Mouse (Mus musculus) limb, embryonic 14.5 days (tissue): ENCODE data around the gene Dmrt2. TPM values are rescaled to one million over a fixed set of nuclear protein-coding genes. Genes with fewer than 3 reads are reported as not detected.

Experiments used
- ATAC-seq: fragments of 200-750 bp; cut with Nextera tagmentation; 2 replicates; pipeline ENCODE4 v1.8.0; 2017; ENCODE audit warnings: low read depth, moderate number of reproducible peaks, moderate TSS enrichment; ENCODE audit not compliant: low FRiP score
- DNase-seq: peaks from one replicate; pipeline ENCODE4 v3.0.0-alpha.2; 2015; ENCODE audit warnings: low spot score
- H3K27ac ChIP-seq: fragments of 300-500 bp; sonication (generic); replicated peaks from 2 replicates; pipeline ENCODE4 v1.5.1; 2014; ENCODE audit warnings: low read depth, mild to moderate bottlenecking, low read length, moderate library complexity, mixed read lengths
- H3K27me3 ChIP-seq: fragments of 300-500 bp; sonication (generic); 2 replicates; pipeline ENCODE4 v1.6.1; 2014; ENCODE audit warnings: low read length, mixed read lengths; ENCODE audit not compliant: control insufficient read depth, insufficient read depth
- H3K36me3 ChIP-seq: fragments of 300-500 bp; sonication (generic); 2 replicates; pipeline ENCODE4 v1.6.1; 2014; ENCODE audit warnings: mild to moderate bottlenecking, low read length, moderate library complexity, mixed read lengths; ENCODE audit not compliant: control insufficient read depth, insufficient read depth
- H3K4me1 ChIP-seq: fragments of 300-500 bp; sonication (generic); 2 replicates; pipeline ENCODE4 v1.6.1; 2014; ENCODE audit warnings: antibody characterized with exemption, low read length, mixed read lengths; ENCODE audit not compliant: control insufficient read depth, insufficient read depth
- H3K4me2 ChIP-seq: fragments of 300-500 bp; sonication (generic); replicated peaks from 2 replicates; pipeline ENCODE4 v1.6.1; 2014; ENCODE audit warnings: low read depth, mild to moderate bottlenecking, low read length, moderate library complexity; ENCODE audit not compliant: severe bottlenecking
- H3K4me3 ChIP-seq: fragments of 300-500 bp; sonication (generic); replicated peaks from 2 replicates; pipeline ENCODE4 v1.5.1; 2014; ENCODE audit warnings: low read length
- H3K9ac ChIP-seq: fragments of 300-500 bp; sonication (generic); 2 replicates; pipeline ENCODE4 v1.6.1; 2014; ENCODE audit warnings: mild to moderate bottlenecking, low read depth, low read length, moderate library complexity; ENCODE audit not compliant: severe bottlenecking
- H3K9me3 ChIP-seq: fragments of 300-500 bp; sonication (generic); 2 replicates; pipeline ENCODE4 v1.6.1; 2016; ENCODE audit warnings: low read length; ENCODE audit not compliant: control insufficient read depth
- POLR2A ChIP-seq: fragments of 200-500 bp; IDR thresholded peaks from 2 replicates; pipeline ENCODE4 v1.8.0; 2012; ENCODE audit warnings: inconsistent platforms, mild to moderate bottlenecking, moderate library complexity, borderline replicate concordance; ENCODE audit not compliant: insufficient read depth, insufficient read length; ENCODE audit errors: extremely low read depth
- WGBS: fragments of 180-500 bp; shearing (Covaris S2); extraction: QIAGEN DNeasy Blood & Tissue Kit; methylation state at CpG from one replicate; pipeline ENCODE4 v1.1.7; 2014; 5-methylcytosine and 5-hydroxymethylcytosine counted together
- polyA plus RNA-seq, 2 experiments: library from polyadenylated mRNA; depleted of rRNA in 1 of 2; stranded (reverse) in 1 of 2; unstranded in 1 of 2; fragments of >200 nt; fragmentation: Nextera tagmentation in 1 of 2; extraction: Ambion mirVana in 1 of 2; gene quantifications; 2 replicates each; pipeline versions ENCODE4 v1.2.1 to v1.2.3; 2012 to 2014

Gene Dmrt2
- polyA plus RNA-seq, 2 experiments, result 22.6 to 32.6 TPM

DNA sequence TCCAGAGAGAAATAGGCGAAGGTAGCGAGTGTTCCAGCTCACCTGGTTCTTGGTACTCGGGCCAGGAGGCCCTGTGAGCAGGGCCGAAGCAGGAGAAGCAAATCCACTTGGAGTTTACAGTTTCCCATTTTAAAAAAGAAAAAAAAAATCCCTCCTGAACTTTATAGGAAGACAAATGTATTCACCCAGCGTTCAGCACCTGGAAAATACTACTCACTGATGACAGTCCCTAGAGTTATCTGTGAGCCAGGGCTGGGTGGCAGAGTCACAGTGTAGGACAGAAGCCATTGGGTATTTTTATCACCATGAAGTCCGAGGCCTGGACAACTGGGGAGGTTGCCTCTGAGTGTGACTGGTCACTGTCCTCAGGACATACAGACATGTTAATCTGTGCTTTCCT is 30.4 kb upstream of the Dmrt2 start:
- Histone ChIP-seq H3K4me2 (no peak overlapping the region), H3K27me3 (no peaks in the 10 kb centered on the region), H3K9me3 (no peaks in the 10 kb centered on the region), H3K4me1 (no peaks in the 10 kb centered on the region), H3K36me3 (no peaks in the 10 kb centered on the region), H3K4me3 (no peak overlapping the region), H3K27ac (no peak overlapping the region), H3K9ac (no peak overlapping the region)
- 82% methylated on average over 6 of the region's 6 CpGs for WGBS
- no peak for ATAC-seq
- no peak for TF ChIP-seq POLR2A
- DNase-seq, result no peak

GRCm38 (mm10) chr19:25647136-25647535 is 25.1 kb upstream of the Dmrt2 start:
- H3K4me2 ChIP-seq, result no peak overlapping the region
- no peaks in the 10 kb centered on the region for H3K27me3 ChIP-seq
- no peak for ATAC-seq

DNA sequence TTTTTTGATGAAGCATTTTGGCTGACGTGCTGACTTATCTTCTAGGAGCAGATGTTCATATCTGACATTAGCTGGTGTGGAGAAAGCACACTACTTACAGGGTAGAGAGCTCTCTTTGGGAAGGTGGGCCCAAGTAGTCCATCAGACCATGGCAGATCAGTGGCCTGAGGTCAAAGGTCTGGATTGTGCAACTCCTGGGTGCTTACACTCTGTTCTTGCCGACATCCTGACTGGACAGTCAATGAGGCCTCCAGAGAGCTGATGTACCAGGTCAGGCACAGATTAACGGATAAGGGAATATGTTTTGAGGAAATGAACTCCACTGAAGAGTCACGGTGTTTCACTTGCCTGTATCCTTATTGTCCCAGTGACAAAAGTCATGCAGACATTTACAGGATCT is 23.5 kb upstream of the Dmrt2 start:
- Histone ChIP-seq H3K4me2 (no peak overlapping the region), H3K9ac (no peak overlapping the region), H3K4me3 (no peak overlapping the region), H3K27me3 (no peaks in the 10 kb centered on the region), H3K9me3 (no peaks in the 10 kb centered on the region), H3K36me3 (no peaks in the 10 kb centered on the region), H3K4me1 (no peaks in the 10 kb centered on the region), H3K27ac (no peak overlapping the region)
- 69% methylated on average over 4 of the region's 4 CpGs for WGBS
- ATAC-seq, result no peak
- no peak for TF ChIP-seq POLR2A
- no peak for DNase-seq

More at GRCm38 (mm10) chr19:25647136-25647535, 25.1 kb upstream of the Dmrt2 start:
- Histone ChIP-seq H3K27ac (no peak overlapping the region), H3K4me1 (no peaks in the 10 kb centered on the region), H3K9ac (no peak overlapping the region), H3K9me3 (no peaks in the 10 kb centered on the region), H3K36me3 (no peaks in the 10 kb centered on the region), H3K4me3 (no peak overlapping the region)
- WGBS, result 62% methylated on average over 3 of the region's 3 CpGs
- DNase-seq, result no peak
- TF ChIP-seq POLR2A, result no peak

GRCm38 (mm10) chr19:25650474-25650873 is 21.7 kb upstream of the Dmrt2 start:
- no peak overlapping the region for H3K4me2 ChIP-seq
- ATAC-seq (no peak), DNase-seq (no peak)
- no peak for TF ChIP-seq POLR2A
- H3K27me3 ChIP-seq, result no peaks in the 10 kb centered on the region
- H3K27ac ChIP-seq, result no peak overlapping the region
- H3K9ac ChIP-seq, result no peak overlapping the region
- H3K4me3 ChIP-seq, result no peak overlapping the region
- H3K36me3 ChIP-seq, result no peaks in the 10 kb centered on the region
- 83% methylated on average over 10 of the region's 10 CpGs for WGBS
- no peaks in the 10 kb centered on the region for H3K9me3 ChIP-seq
- peaks cover 11% of the 10 kb centered on the region; the same call in 1 of the 2 replicates for H3K4me1 ChIP-seq

- WGBS, result 59% methylated on average over 5 of the region's 5 CpGs
- no peaks in the 10 kb centered on the region for H3K27me3 ChIP-seq
- no peaks in the 10 kb centered on the region for H3K9me3 ChIP-seq
- DNase-seq (no peak), ATAC-seq (no peak)
- H3K27ac ChIP-seq, result no peak overlapping the region
- TF ChIP-seq POLR2A, result no peak
- H3K4me1 ChIP-seq, result peaks cover 11% of the 10 kb centered on the region; the same call in 1 of the 2 replicates
- no peaks in the 10 kb centered on the region for H3K36me3 ChIP-seq
- H3K4me3 ChIP-seq, result no peak overlapping the region
- H3K9ac ChIP-seq, result no peak overlapping the region
- no peak overlapping the region for H3K4me2 ChIP-seq
Measured at GRCm38 (mm10) chr19:25652560-25652959, 19.7 kb upstream of the Dmrt2 start.
